Mouse (Mus musculus) forebrain, postnatal 0 days (tissue): Measurements from ENCODE around the gene Spint5. TPM values are rescaled to one million over a fixed set of nuclear protein-coding genes. Genes with fewer than 3 reads are reported as not detected.

Experiments used
- ATAC-seq: fragments of 200-750 bp; cut with Nextera tagmentation; 2 replicates; pipeline ENCODE4 v1.8.0; 2017; ENCODE audit warnings: mild to moderate bottlenecking, moderate library complexity
- DNase-seq: peaks from one replicate; pipeline ENCODE4 v3.0.0-alpha.2; 2015
- H3K27ac ChIP-seq: fragments of 300-500 bp; sonication (generic); 2 replicates; pipeline ENCODE4 v1.5.1; 2014; ENCODE audit warnings: low read depth, mild to moderate bottlenecking, antibody characterized with exemption, low read length, moderate library complexity, mixed read lengths
- H3K27me3 ChIP-seq: fragments of 300-500 bp; sonication (generic); 2 replicates; pipeline ENCODE4 v1.6.1; 2014; ENCODE audit warnings: mild to moderate bottlenecking, low read length, mixed read lengths; ENCODE audit not compliant: insufficient read depth
- H3K36me3 ChIP-seq: fragments of 300-500 bp; sonication (generic); 2 replicates; pipeline ENCODE4 v1.6.1; 2014; ENCODE audit warnings: mild to moderate bottlenecking, moderate library complexity; ENCODE audit not compliant: insufficient read depth
- H3K4me1 ChIP-seq: fragments of 300-500 bp; sonication (generic); 2 replicates; pipeline ENCODE4 v1.6.1; 2014; ENCODE audit warnings: antibody characterized with exemption; ENCODE audit not compliant: insufficient read depth
- H3K4me2 ChIP-seq: fragments of 300-500 bp; sonication (generic); 2 replicates; pipeline ENCODE4 v1.6.1; 2014; ENCODE audit warnings: low read depth, mild to moderate bottlenecking, moderate library complexity
- H3K4me3 ChIP-seq: fragments of 300-500 bp; sonication (generic); 2 replicates; pipeline ENCODE4 v1.5.1; 2014; ENCODE audit warnings: low read depth, low read length, mixed read lengths
- H3K9ac ChIP-seq: fragments of 300-500 bp; sonication (generic); 2 replicates; pipeline ENCODE4 v1.6.1; 2014; ENCODE audit warnings: mild to moderate bottlenecking
- H3K9me3 ChIP-seq: fragments of 300-500 bp; sonication (generic); 2 replicates; pipeline ENCODE4 v1.6.1; 2016; ENCODE audit warnings: low read length
- CTCF ChIP-seq: sonication (generic); IDR thresholded peaks from 2 replicates; pipeline ENCODE4 v1.5.1; 2016; ENCODE audit warnings: antibody characterized with exemption, control low read depth, low read depth
- WGBS: fragments of 180-500 bp; shearing (Covaris S2); extraction: QIAGEN DNeasy Blood & Tissue Kit; methylation state at CpG from one replicate; pipeline ENCODE4 v1.1.7; 2014; 5-methylcytosine and 5-hydroxymethylcytosine counted together
- polyA plus RNA-seq: library from polyadenylated mRNA; unstranded; fragments of >200 nt; fragmentation: Nextera tagmentation; extraction: Ambion mirVana; gene quantifications from 2 replicates; pipeline ENCODE4 v1.2.1, GENCODE M21; 2015
- total RNA-seq: library from RNA; depleted of rRNA; stranded (reverse); fragments of >200 nt; gene quantifications from 2 replicates; pipeline ENCODE4 v1.2.3, GENCODE M21; 2014

The Spint5 gene
- total and polyA plus RNA-seq, 2 experiments from 2014 or later = not detected

DNA sequence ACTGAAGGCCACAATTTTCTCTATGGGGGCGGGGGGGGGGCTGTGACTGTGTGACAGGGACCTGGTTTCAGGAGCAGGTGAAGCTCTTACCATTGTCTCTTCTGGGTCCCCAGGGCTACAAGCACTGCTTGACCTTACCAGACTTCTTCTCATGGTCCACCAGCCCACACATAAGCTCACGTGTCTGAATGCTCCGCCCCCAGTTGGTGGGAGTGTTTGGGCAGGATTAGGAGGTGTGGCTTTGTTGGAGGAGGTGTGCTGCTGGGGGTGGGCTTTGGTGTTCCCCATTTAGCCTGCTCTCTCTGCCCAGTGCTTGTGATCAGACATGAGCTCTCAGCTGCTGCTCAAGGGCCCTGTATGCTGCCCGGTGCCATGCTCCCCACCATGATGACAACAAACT is 8.2 kb downstream of the Spint5 start:
- Histone ChIP-seq H3K4me2 (no peak overlapping the region), H3K9me3 (no peaks in the 10 kb centered on the region), H3K36me3 (no peaks in the 10 kb centered on the region), H3K4me3 (no peak overlapping the region), H3K27me3 (no peaks in the 10 kb centered on the region), H3K4me1 (no peaks in the 10 kb centered on the region), H3K27ac (no peak overlapping the region), H3K9ac (no peak overlapping the region)
- 71% methylated on average over 4 of the region's 4 CpGs for WGBS
- no peak for TF ChIP-seq CTCF
- ATAC-seq (no peak), DNase-seq (no peak)

DNA sequence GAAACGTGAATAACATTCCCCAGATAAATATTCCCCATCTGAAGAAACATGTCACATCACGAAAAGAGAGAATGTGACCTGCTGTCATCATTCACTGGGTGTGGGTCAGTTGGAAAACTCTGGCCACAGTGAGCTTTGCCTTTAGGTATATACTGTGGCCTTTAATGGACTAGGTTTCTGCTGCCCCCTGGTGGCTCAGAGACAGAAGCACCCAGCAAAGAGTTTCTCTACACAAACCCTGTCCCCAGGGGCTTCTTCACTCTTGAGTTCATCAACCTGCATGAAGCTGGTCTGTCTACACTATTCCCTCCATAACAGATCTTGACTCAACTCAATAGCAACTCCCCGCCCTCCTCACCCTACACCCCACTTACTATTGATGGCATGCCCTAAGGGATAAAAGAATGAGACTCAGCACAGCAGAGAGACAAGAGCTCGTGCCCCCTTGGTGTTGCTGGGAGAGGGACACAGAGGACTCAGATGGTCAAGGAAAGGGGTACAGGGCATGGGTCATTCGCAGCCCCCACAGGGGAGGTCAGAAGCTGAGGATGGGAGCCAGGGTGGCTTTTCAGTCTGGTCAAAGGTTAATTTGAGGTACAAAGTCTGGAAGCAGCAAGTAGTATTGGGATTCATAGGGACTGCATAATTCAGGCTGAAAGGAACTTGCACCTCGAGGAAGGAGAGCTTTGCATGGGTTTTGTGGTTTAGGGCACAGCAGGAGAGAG is 11.0 kb downstream of the Spint5 start:
- no peak overlapping the region for H3K4me3 ChIP-seq
- peak; percentile 76 for DNase-seq
- no peaks in the 10 kb centered on the region for H3K27me3 ChIP-seq
- no peak overlapping the region for H3K4me2 ChIP-seq
- H3K27ac ChIP-seq = no peak overlapping the region
- H3K4me1 ChIP-seq = no peaks in the 10 kb centered on the region
- ATAC-seq = no peak
- H3K9ac ChIP-seq = no peak overlapping the region
- peak; percentile 86 for TF ChIP-seq CTCF
- 27% methylated on average over 6 of the region's 6 CpGs for WGBS
- no peaks in the 10 kb centered on the region for H3K36me3 ChIP-seq
- H3K9me3 ChIP-seq = no peaks in the 10 kb centered on the region

- Histone ChIP-seq H3K4me3 (no peak overlapping the region), H3K9ac (no peak overlapping the region), H3K9me3 (no peaks in the 10 kb centered on the region), H3K27me3 (no peaks in the 10 kb centered on the region), H3K36me3 (no peaks in the 10 kb centered on the region), H3K4me2 (no peak overlapping the region), H3K4me1 (no peaks in the 10 kb centered on the region), H3K27ac (no peak overlapping the region)
- DNase-seq (no peak), ATAC-seq (no peak)
- 83% methylated on average over 5 of the region's 5 CpGs for WGBS
- no peak for TF ChIP-seq CTCF
These were observed 16.6 kb downstream of the Spint5 start for GRCm38 (mm10) chr2:164731719-164732118.

DNA sequence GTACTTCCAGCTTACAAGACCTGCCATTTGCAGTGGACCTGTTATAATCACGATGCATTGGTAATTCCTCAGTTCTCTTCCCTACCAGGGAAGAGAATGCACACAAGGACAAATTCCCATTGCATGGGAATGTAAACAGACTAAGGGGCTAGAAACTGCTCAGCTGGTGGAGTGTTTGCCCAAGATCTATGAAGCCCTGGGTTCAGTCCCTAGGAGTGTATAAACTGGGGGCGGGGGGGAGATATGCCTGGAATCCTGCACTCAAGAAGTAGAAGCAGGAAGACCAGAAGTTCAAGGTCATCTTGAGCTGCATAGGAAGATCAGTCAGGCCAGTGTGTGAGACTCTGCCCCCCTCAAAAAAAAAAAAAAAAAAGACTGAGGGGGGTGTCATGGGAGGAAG is 18.2 kb downstream of the Spint5 start:
- TF ChIP-seq CTCF = no peak
- no peaks in the 10 kb centered on the region for H3K36me3 ChIP-seq
- DNase-seq (no peak), ATAC-seq (no peak)
- 95% methylated on average over 2 of the region's 2 CpGs for WGBS
- H3K27ac ChIP-seq = no peak overlapping the region
- H3K4me1 ChIP-seq = no peaks in the 10 kb centered on the region
- no peaks in the 10 kb centered on the region for H3K27me3 ChIP-seq
- no peaks in the 10 kb centered on the region for H3K9me3 ChIP-seq
- no peak overlapping the region for H3K9ac ChIP-seq
- H3K4me3 ChIP-seq = no peak overlapping the region
- H3K4me2 ChIP-seq = no peak overlapping the region

DNA sequence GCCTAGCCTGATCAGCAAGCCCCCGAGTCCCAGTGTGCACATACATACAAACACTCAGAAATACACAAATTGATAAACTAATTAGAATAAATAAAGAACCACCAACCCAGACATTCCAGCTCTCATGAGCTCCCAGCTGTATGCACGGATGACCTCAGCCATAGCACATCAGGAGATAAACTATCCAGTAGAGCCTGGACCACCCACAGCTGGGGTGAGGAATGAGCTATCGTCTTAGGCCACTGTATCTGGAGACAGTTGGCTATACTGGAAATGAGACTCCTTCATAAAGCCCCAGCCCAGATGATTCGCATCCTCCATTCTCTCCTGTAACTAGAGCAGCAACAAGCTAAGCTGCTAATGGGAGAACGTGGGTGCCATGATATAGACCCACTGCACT is 19.7 kb downstream of the Spint5 start:
- TF ChIP-seq CTCF = no peak
- DNase-seq (no peak), ATAC-seq (no peak)
- Histone ChIP-seq H3K27me3 (no peaks in the 10 kb centered on the region), H3K9ac (no peak overlapping the region), H3K4me2 (no peak overlapping the region), H3K4me3 (no peak overlapping the region), H3K36me3 (no peaks in the 10 kb centered on the region), H3K9me3 (no peaks in the 10 kb centered on the region), H3K4me1 (no peaks in the 10 kb centered on the region), H3K27ac (no peak overlapping the region)
- 89% methylated on average over 5 of the region's 5 CpGs for WGBS

GRCm38 (mm10) chr2:164735446-164735845 is 20.3 kb downstream of the Spint5 start:
- Histone ChIP-seq H3K9me3 (no peaks in the 10 kb centered on the region), H3K4me3 (no peak overlapping the region), H3K27me3 (no peaks in the 10 kb centered on the region), H3K27ac (no peak overlapping the region), H3K9ac (no peak overlapping the region), H3K4me1 (no peaks in the 10 kb centered on the region), H3K4me2 (no peak overlapping the region), H3K36me3 (no peaks in the 10 kb centered on the region)
- 90% methylated on average over 5 of the region's 5 CpGs for WGBS
- ATAC-seq (no peak), DNase-seq (no peak)
- no peak for TF ChIP-seq CTCF

GRCm38 (mm10) chr2:164737377-164738090 is 22.4 kb downstream of the Spint5 start:
- H3K4me3 ChIP-seq = no peak overlapping the region
- no peaks in the 10 kb centered on the region for H3K9me3 ChIP-seq
- no peaks in the 10 kb centered on the region for H3K36me3 ChIP-seq
- H3K4me1 ChIP-seq = no peaks in the 10 kb centered on the region
- no peaks in the 10 kb centered on the region for H3K27me3 ChIP-seq
- ATAC-seq (no peak), DNase-seq (no peak)
- no peak overlapping the region for H3K27ac ChIP-seq
- WGBS = 82% methylated on average over 3 of the region's 3 CpGs
- H3K4me2 ChIP-seq = no peak overlapping the region
- H3K9ac ChIP-seq = no peak overlapping the region
- no peak for TF ChIP-seq CTCF
